Mouse (Mus musculus): ENCODE measurements around the gene Vmn1r80. TPM values are rescaled to one million over a fixed set of nuclear protein-coding genes. Genes with fewer than 3 reads are reported as not detected.

The Vmn1r80 gene
- not detected for polyA plus RNA-seq (2014; fragmentation: Illumina TruSeq; extraction: RNeasy Lipid Tissue Mini Kit (QIAGEN cat#74804); ENCODE audit: low read depth, low replicate concordance)

GRCm38 (mm10) chr7:12188986-12189385 lies at the start of gene Vmn1r80:
TSS of gene Vmn1r80 (plus strand) at chr7:12189286.

GRCm38 (mm10) chr7:12149957-12150356 lies 39.1 kb upstream of the Vmn1r80 start, which contains the start of gene Vmn1r78:
TSS of gene Vmn1r78 (plus strand) at chr7:12150257.

GRCm38 (mm10) chr7:12170979-12171378 lies 18.1 kb upstream of the Vmn1r80 start, which contains the start of gene Vmn1r79:
TSS of gene Vmn1r79 (plus strand) at chr7:12171279.

Other genes with a start within 250 kb of the Vmn1r80 start
- not detected for gene Vmn1r77, start 152.5 kb upstream of the Vmn1r80 start, polyA plus RNA-seq (2014; fragmentation: Illumina TruSeq; extraction: RNeasy Lipid Tissue Mini Kit (QIAGEN cat#74804); ENCODE audit: low read depth, low replicate concordance)
- gene Vmn1r78, start 39.0 kb upstream of the Vmn1r80 start, polyA plus RNA-seq (2014; fragmentation: Illumina TruSeq; extraction: RNeasy Lipid Tissue Mini Kit (QIAGEN cat#74804); ENCODE audit: low read depth, low replicate concordance), result not detected
- not detected for gene Vmn1r79, start 18.0 kb upstream of the Vmn1r80 start, polyA plus RNA-seq (2014; fragmentation: Illumina TruSeq; extraction: RNeasy Lipid Tissue Mini Kit (QIAGEN cat#74804); ENCODE audit: low read depth, low replicate concordance)
- not detected for gene Vmn1r81, start 79.0 kb downstream of the Vmn1r80 start, polyA plus RNA-seq (2014; fragmentation: Illumina TruSeq; extraction: RNeasy Lipid Tissue Mini Kit (QIAGEN cat#74804); ENCODE audit: low read depth, low replicate concordance)
- not detected for gene Vmn1r82, start 111.1 kb downstream of the Vmn1r80 start, polyA plus RNA-seq (2014; fragmentation: Illumina TruSeq; extraction: RNeasy Lipid Tissue Mini Kit (QIAGEN cat#74804); ENCODE audit: low read depth, low replicate concordance)
- not detected for gene Vmn1r83, start 140.2 kb downstream of the Vmn1r80 start, polyA plus RNA-seq (2014; fragmentation: Illumina TruSeq; extraction: RNeasy Lipid Tissue Mini Kit (QIAGEN cat#74804); ENCODE audit: low read depth, low replicate concordance)
- not detected for gene Vmn1r84, start 180.0 kb downstream of the Vmn1r80 start, polyA plus RNA-seq (2014; fragmentation: Illumina TruSeq; extraction: RNeasy Lipid Tissue Mini Kit (QIAGEN cat#74804); ENCODE audit: low read depth, low replicate concordance)
- 1.7 TPM for gene Zfp551, start 233.5 kb downstream of the Vmn1r80 start, polyA plus RNA-seq (2014; fragmentation: Illumina TruSeq; extraction: RNeasy Lipid Tissue Mini Kit (QIAGEN cat#74804); ENCODE audit: low read depth, low replicate concordance)